Mouse (Mus musculus): ENCODE data around the gene Dock9. TPM values are rescaled to one million over a fixed set of nuclear protein-coding genes. Genes with fewer than 3 reads are reported as not detected.

Dock9 gene
- total and polyA plus RNA-seq, 3 experiments = 9.3 to 12.2 (median 10.3) TPM

GRCm38 (mm10) chr14:121552586-121552985 lies 245.1 kb downstream of the Dock9 start:
- no peak overlapping the region for H3K4me3 ChIP-seq (replicated peaks in 1 of 3; ENCODE audit: low read depth in 2 of 3, low read length in 2 of 3, poor library complexity in 1 of 3)
- peaks cover 14 to 42% of the 10 kb centered on the region in 2 experiments for H3K36me3 ChIP-seq (replicated peaks in 1 of 2; ENCODE audit: control insufficient read depth in 1 of 2, insufficient read depth in 1 of 2, low read length in 1 of 2)
- H3K79me2 ChIP-seq (replicated peaks; ENCODE audit: control insufficient read depth, extremely low read depth, insufficient read depth, poor library complexity, severe bottlenecking) = no peaks in the 10 kb centered on the region
- in situ Hi-C loops (cut with MboI; ENCODE audit: low pct_ligation_motif_present, low pct_unique_long_range_greater_than_20kb, low sequenced_read_pairs) = no loop called here
- DNase-seq (ENCODE audit: extremely low read depth) = no peak
- H3K9ac ChIP-seq (ENCODE audit: insufficient read depth, low read depth) = no peak overlapping the region
- TF ChIP-seq USF1 (IDR thresholded peaks at IDR 0.05; ENCODE audit: low read depth, low read length) = no peak
- TF ChIP-seq ZC3H11A (IDR thresholded peaks at IDR 0.05; ENCODE audit: low read depth, low read length) = no peak
- no peak for TF ChIP-seq POLR2A (IDR thresholded peaks at IDR 0.05; ENCODE audit: low read depth, low read length)
- no peak for TF ChIP-seq EP300 (IDR thresholded peaks at IDR 0.05; ENCODE audit: low read length)
- TF ChIP-seq NELFE (IDR thresholded peaks at IDR 0.05; ENCODE audit: low read depth, low read length) = no peak
- TF ChIP-seq ZNF384 (IDR thresholded peaks at IDR 0.05; ENCODE audit: low read depth, low read length) = no peak
- no peak for TF ChIP-seq BHLHE40 (IDR thresholded peaks at IDR 0.05; ENCODE audit: low read depth, low read length)
- no peak for TF ChIP-seq CHD1 (IDR thresholded peaks at IDR 0.05; ENCODE audit: low read depth, low read length)
- TF ChIP-seq TBP (conservative IDR thresholded peaks at IDR 0.05; ENCODE audit: low read depth, low read length) = no peak
- TF ChIP-seq MAZ (IDR thresholded peaks at IDR 0.05; ENCODE audit: low read depth, low read length) = no peak
- TF ChIP-seq CHD2 (IDR thresholded peaks at IDR 0.05; ENCODE audit: low read length) = no peak
- no peak for TF ChIP-seq ZKSCAN1 (IDR thresholded peaks at IDR 0.05; ENCODE audit: borderline replicate concordance, low read depth, low read length)
- H3K27me3 ChIP-seq (replicated peaks) = no peaks in the 10 kb centered on the region
- H3K4me2 ChIP-seq (ENCODE audit: insufficient read depth, low read depth, poor library complexity, severe bottlenecking) = no peak overlapping the region
- no peaks in the 10 kb centered on the region for H3K9me3 ChIP-seq (replicated peaks; ENCODE audit: low read length)
- dilution Hi-C loops (cut with MboI; ENCODE audit: extremely low pct_ligation_motif_present, extremely low pct_unique_long_range_greater_than_20kb, low sequenced_read_pairs) = no loop called here
- no peaks in the 10 kb centered on the region for H3K4me1 ChIP-seq (ENCODE audit: control insufficient read depth in 1 of 2, insufficient read depth in 2 of 2)
- H3K27ac ChIP-seq (ENCODE audit: insufficient read depth, low read depth) = no peak overlapping the region

GRCm38 (mm10) chr14:121549834-121550233 lies 247.8 kb downstream of the Dock9 start:
- no peaks in the 10 kb centered on the region for H3K4me1 ChIP-seq (ENCODE audit: control insufficient read depth in 1 of 2, insufficient read depth in 2 of 2)
- H3K79me2 ChIP-seq (replicated peaks; ENCODE audit: control insufficient read depth, extremely low read depth, insufficient read depth, poor library complexity, severe bottlenecking) = no peaks in the 10 kb centered on the region
- in situ Hi-C loops (cut with MboI; ENCODE audit: low pct_ligation_motif_present, low pct_unique_long_range_greater_than_20kb, low sequenced_read_pairs) (no loop called here), dilution Hi-C loops (cut with MboI; ENCODE audit: extremely low pct_ligation_motif_present, extremely low pct_unique_long_range_greater_than_20kb, low sequenced_read_pairs) (no loop called here)
- peaks cover 19 to 47% of the 10 kb centered on the region in 2 experiments for H3K36me3 ChIP-seq (replicated peaks in 1 of 2; ENCODE audit: control insufficient read depth in 1 of 2, insufficient read depth in 1 of 2, low read length in 1 of 2)
- DNase-seq (ENCODE audit: extremely low read depth) = no peak
- no peak overlapping the region for H3K27ac ChIP-seq (ENCODE audit: insufficient read depth, low read depth)
- no peak overlapping the region for H3K9ac ChIP-seq (ENCODE audit: insufficient read depth, low read depth)
- TF ChIP-seq MAFK (IDR thresholded peaks at IDR 0.05; ENCODE audit: insufficient replicate concordance, low read length) = no peak
- no peak for TF ChIP-seq JUN (IDR thresholded peaks at IDR 0.05; ENCODE audit: insufficient read depth, low read depth, low read length)
- TF ChIP-seq KAT2A (IDR thresholded peaks at IDR 0.05; ENCODE audit: insufficient replicate concordance, low read length) = no peak
- TF ChIP-seq MEF2A (IDR thresholded peaks at IDR 0.05; ENCODE audit: borderline replicate concordance, low read depth, low read length) = no peak
- no peak for TF ChIP-seq GABPA (IDR thresholded peaks at IDR 0.05; ENCODE audit: insufficient replicate concordance, low read depth, low read length)
- TF ChIP-seq ZKSCAN1 (IDR thresholded peaks at IDR 0.05; ENCODE audit: borderline replicate concordance, low read depth, low read length) = no peak
- TF ChIP-seq PAX5 (IDR thresholded peaks at IDR 0.05; ENCODE audit: low read length) = no peak
- no peak for TF ChIP-seq E2F4 (IDR thresholded peaks at IDR 0.05; ENCODE audit: insufficient replicate concordance, low read depth, low read length)
- TF ChIP-seq TBP (conservative IDR thresholded peaks at IDR 0.05; ENCODE audit: low read depth, low read length) = no peak
- no peak for TF ChIP-seq EP300 (IDR thresholded peaks at IDR 0.05; ENCODE audit: low read length)
- no peak for TF ChIP-seq HCFC1 (IDR thresholded peaks at IDR 0.05; ENCODE audit: low read depth, low read length)
- no peak for TF ChIP-seq BHLHE40 (IDR thresholded peaks at IDR 0.05; ENCODE audit: low read depth, low read length)
- no peak for TF ChIP-seq USF1 (IDR thresholded peaks at IDR 0.05; ENCODE audit: low read depth, low read length)
- no peak for TF ChIP-seq JUND (conservative IDR thresholded peaks at IDR 0.05; ENCODE audit: low read depth, low read length)
- TF ChIP-seq SIN3A (IDR thresholded peaks at IDR 0.05; ENCODE audit: low read length) = no peak
- H3K9me3 ChIP-seq (replicated peaks; ENCODE audit: low read length) = no peaks in the 10 kb centered on the region
- no peaks in the 10 kb centered on the region for H3K27me3 ChIP-seq (replicated peaks)
- no peak overlapping the region for H3K4me2 ChIP-seq (ENCODE audit: insufficient read depth, low read depth, poor library complexity, severe bottlenecking)
- H3K4me3 ChIP-seq (replicated peaks in 1 of 3; ENCODE audit: low read depth in 2 of 3, low read length in 2 of 3, poor library complexity in 1 of 3) = no peak overlapping the region

Data from CH12.LX (cell line).